Mouse (Mus musculus) neural tube, embryonic 13.5 days (tissue): ENCODE data around the gene Tiam2. TPM values are rescaled to one million over a fixed set of nuclear protein-coding genes. Genes with fewer than 3 reads are reported as not detected.

Experiments
- ATAC-seq: fragments of 200-750 bp; cut with Nextera tagmentation; 2 replicates; pipeline ENCODE4 v1.8.0; 2017; ENCODE audit warnings: low read depth, mild to moderate bottlenecking, moderate TSS enrichment, moderate library complexity
- H3K27ac ChIP-seq: fragments of 300-500 bp; sonication (generic); replicated peaks from 2 replicates; pipeline ENCODE4 v1.5.1; 2015; ENCODE audit warnings: moderate library complexity, mild to moderate bottlenecking, inconsistent platforms
- H3K27me3 ChIP-seq: fragments of 300-500 bp; sonication (generic); 2 replicates; pipeline ENCODE4 v1.6.1; 2015; ENCODE audit warnings: mild to moderate bottlenecking, inconsistent platforms
- H3K36me3 ChIP-seq: fragments of 300-500 bp; sonication (generic); 2 replicates; pipeline ENCODE4 v1.6.1; 2015; ENCODE audit warnings: mild to moderate bottlenecking, inconsistent platforms
- H3K4me1 ChIP-seq: fragments of 300-500 bp; sonication (generic); replicated peaks from 2 replicates; pipeline ENCODE4 v1.6.1; 2015; ENCODE audit warnings: inconsistent platforms
- H3K4me2 ChIP-seq: fragments of 300-500 bp; sonication (generic); 2 replicates; pipeline ENCODE4 v1.6.1; 2015; ENCODE audit warnings: inconsistent platforms, mild to moderate bottlenecking, moderate library complexity
- H3K4me3 ChIP-seq: fragments of 300-500 bp; sonication (generic); 2 replicates; pipeline ENCODE4 v1.5.1; 2015; ENCODE audit warnings: mild to moderate bottlenecking, inconsistent platforms
- H3K9ac ChIP-seq: fragments of 300-500 bp; sonication (generic); 2 replicates; pipeline ENCODE4 v1.6.1; 2015; ENCODE audit warnings: moderate library complexity, mild to moderate bottlenecking, inconsistent platforms
- H3K9me3 ChIP-seq: fragments of 300-500 bp; sonication (generic); 2 replicates; pipeline ENCODE4 v1.6.1; 2016; ENCODE audit warnings: inconsistent platforms
- WGBS: fragments of 180-500 bp; shearing (Covaris S2); methylation state at CpG from one replicate; pipeline ENCODE4 v1.1.7; 2015; 5-methylcytosine and 5-hydroxymethylcytosine counted together
- polyA plus RNA-seq: library from polyadenylated mRNA; unstranded; fragments of >200 nt; fragmentation: Nextera tagmentation; extraction: Ambion mirVana; gene quantifications from 2 replicates; pipeline ENCODE4 v1.2.1, GENCODE M21; 2015

Gene Tiam2
- polyA plus RNA-seq, 1 experiment from 2014 or later: 9.2 TPM

- H3K27me3 ChIP-seq: no peaks in the 10 kb centered on the region
- H3K4me2 ChIP-seq: no peak overlapping the region
- no peaks in the 10 kb centered on the region for H3K9me3 ChIP-seq
- H3K36me3 ChIP-seq: no peaks in the 10 kb centered on the region
- H3K27ac ChIP-seq: no peak overlapping the region
- no peak overlapping the region for H3K9ac ChIP-seq
- no peaks in the 10 kb centered on the region for H3K4me1 ChIP-seq
- ATAC-seq: no peak
- WGBS: 76% methylated on average over 2 of the region's 2 CpGs
- H3K4me3 ChIP-seq: no peak overlapping the region
These were observed 169.2 kb downstream of the Tiam2 start for GRCm38 (mm10) chr17:3495576-3495975.

GRCm38 (mm10) chr17:3496080-3496479 is 169.7 kb downstream of the Tiam2 start:
- no peaks in the 10 kb centered on the region for H3K36me3 ChIP-seq
- H3K9me3 ChIP-seq: no peaks in the 10 kb centered on the region
- H3K4me1 ChIP-seq: no peaks in the 10 kb centered on the region
- H3K27me3 ChIP-seq: no peaks in the 10 kb centered on the region
- no peak for ATAC-seq
- H3K4me3 ChIP-seq: no peak overlapping the region
- 91% methylated on average over 3 of the region's 3 CpGs for WGBS
- H3K27ac ChIP-seq: no peak overlapping the region
- H3K9ac ChIP-seq: no peak overlapping the region
- H3K4me2 ChIP-seq: no peak overlapping the region

- peaks cover 6% of the 10 kb centered on the region; the same call in 1 of the 2 replicates for H3K36me3 ChIP-seq
- H3K9ac ChIP-seq: no peak overlapping the region
- no peaks in the 10 kb centered on the region for H3K4me1 ChIP-seq
- no peaks in the 10 kb centered on the region for H3K9me3 ChIP-seq
- ATAC-seq: no peak
- WGBS: 29% methylated on average over 3 of the region's 3 CpGs
- H3K4me2 ChIP-seq: no peak overlapping the region
- H3K27me3 ChIP-seq: no peaks in the 10 kb centered on the region
- no peak overlapping the region for H3K4me3 ChIP-seq
- no peak overlapping the region for H3K27ac ChIP-seq
These were observed 171.7 kb downstream of the Tiam2 start for GRCm38 (mm10) chr17:3498086-3498485.

- no peak for ATAC-seq
These were observed 172.2 kb downstream of the Tiam2 start for GRCm38 (mm10) chr17:3498580-3498979.

GRCm38 (mm10) chr17:3499468-3499867 is 173.1 kb downstream of the Tiam2 start:
- 93% methylated on average over 8 of the region's 8 CpGs for WGBS
- H3K4me2 ChIP-seq: no peak overlapping the region
- H3K36me3 ChIP-seq: peaks cover 7% of the 10 kb centered on the region; the same call in 1 of the 2 replicates
- H3K9ac ChIP-seq: no peak overlapping the region
- H3K4me1 ChIP-seq: no peaks in the 10 kb centered on the region
- H3K27me3 ChIP-seq: no peaks in the 10 kb centered on the region
- H3K9me3 ChIP-seq: no peaks in the 10 kb centered on the region
- no peak for ATAC-seq
- H3K27ac ChIP-seq: no peak overlapping the region
- no peak overlapping the region for H3K4me3 ChIP-seq

More at GRCm38 (mm10) chr17:3498580-3498979, 172.2 kb downstream of the Tiam2 start:
- Histone ChIP-seq H3K27ac (no peak overlapping the region), H3K27me3 (no peaks in the 10 kb centered on the region), H3K36me3 (peaks cover 7% of the 10 kb centered on the region; the same call in 1 of the 2 replicates), H3K4me3 (no peak overlapping the region), H3K9me3 (no peaks in the 10 kb centered on the region), H3K9ac (no peak overlapping the region), H3K4me2 (no peak overlapping the region), H3K4me1 (no peaks in the 10 kb centered on the region)
- WGBS: 93% methylated on average over 3 of the region's 3 CpGs

GRCm38 (mm10) chr17:3500076-3500475 is 173.7 kb downstream of the Tiam2 start:
- Histone ChIP-seq H3K4me1 (no peaks in the 10 kb centered on the region), H3K27me3 (no peaks in the 10 kb centered on the region), H3K4me3 (no peak overlapping the region), H3K9me3 (no peaks in the 10 kb centered on the region), H3K9ac (no peak overlapping the region), H3K27ac (no peak overlapping the region), H3K36me3 (peaks cover 7% of the 10 kb centered on the region; the same call in 1 of the 2 replicates), H3K4me2 (no peak overlapping the region)
- ATAC-seq: no peak
- 95% methylated on average over 6 of the region's 6 CpGs for WGBS

- H3K27me3 ChIP-seq: no peaks in the 10 kb centered on the region
- peaks cover 7% of the 10 kb centered on the region; the same call in 1 of the 2 replicates for H3K36me3 ChIP-seq
These were observed 174.6 kb downstream of the Tiam2 start for GRCm38 (mm10) chr17:3500936-3501335.

GRCm38 (mm10) chr17:3505711-3506110 is 179.3 kb downstream of the Tiam2 start:
- Histone ChIP-seq H3K9ac (no peak overlapping the region), H3K9me3 (no peaks in the 10 kb centered on the region), H3K36me3 (peaks cover 7% of the 10 kb centered on the region; the same call in 1 of the 2 replicates), H3K27ac (no peak overlapping the region), H3K4me1 (no peaks in the 10 kb centered on the region), H3K4me2 (no peak overlapping the region), H3K4me3 (no peak overlapping the region), H3K27me3 (no peaks in the 10 kb centered on the region)
- ATAC-seq: no peak
- WGBS: 76% methylated on average over 1 of the region's 1 CpGs

More at GRCm38 (mm10) chr17:3500936-3501335, 174.6 kb downstream of the Tiam2 start:
- no peak overlapping the region for H3K4me2 ChIP-seq
- H3K9me3 ChIP-seq: no peaks in the 10 kb centered on the region
- WGBS: 94% methylated on average over 4 of the region's 4 CpGs
- no peaks in the 10 kb centered on the region for H3K4me1 ChIP-seq
- ATAC-seq: no peak
- H3K4me3 ChIP-seq: no peak overlapping the region
- no peak overlapping the region for H3K9ac ChIP-seq
- H3K27ac ChIP-seq: no peak overlapping the region

GRCm38 (mm10) chr17:3506508-3506907 is 180.1 kb downstream of the Tiam2 start:
- Histone ChIP-seq H3K4me2 (no peak overlapping the region), H3K9me3 (no peaks in the 10 kb centered on the region), H3K4me3 (no peak overlapping the region), H3K27ac (no peak overlapping the region), H3K9ac (no peak overlapping the region), H3K27me3 (no peaks in the 10 kb centered on the region), H3K4me1 (no peaks in the 10 kb centered on the region), H3K36me3 (peaks cover 7% of the 10 kb centered on the region; the same call in 1 of the 2 replicates)
- WGBS: 94% methylated on average over 8 of the region's 8 CpGs
- no peak for ATAC-seq

- no peak overlapping the region for H3K27ac ChIP-seq
- no peak overlapping the region for H3K4me2 ChIP-seq
- no peak overlapping the region for H3K9ac ChIP-seq
- H3K4me1 ChIP-seq: no peaks in the 10 kb centered on the region
- peaks cover 1% of the 10 kb centered on the region; the same call in 1 of the 2 replicates for H3K36me3 ChIP-seq
- H3K9me3 ChIP-seq: no peaks in the 10 kb centered on the region
- H3K4me3 ChIP-seq: no peak overlapping the region
- peak; percentile 59; the same call in 1 of the 2 replicates for ATAC-seq
- WGBS: 19% methylated on average over 1 of the region's 1 CpGs
- no peaks in the 10 kb centered on the region for H3K27me3 ChIP-seq
These were observed 183.5 kb downstream of the Tiam2 start for GRCm38 (mm10) chr17:3509841-3510240.

- Histone ChIP-seq H3K4me1 (no peaks in the 10 kb centered on the region), H3K27ac (no peak overlapping the region), H3K4me3 (no peak overlapping the region), H3K4me2 (no peak overlapping the region), H3K9me3 (no peaks in the 10 kb centered on the region), H3K27me3 (no peaks in the 10 kb centered on the region), H3K9ac (no peak overlapping the region), H3K36me3 (peaks cover 15% of the 10 kb centered on the region)
- ATAC-seq: no peak
- WGBS: 86% methylated on average over 5 of the region's 5 CpGs
These were observed 187.9 kb downstream of the Tiam2 start for GRCm38 (mm10) chr17:3514316-3514715.

- H3K4me2 ChIP-seq: no peak overlapping the region
- H3K27me3 ChIP-seq: no peaks in the 10 kb centered on the region
- H3K36me3 ChIP-seq: peaks cover 18% of the 10 kb centered on the region
- H3K27ac ChIP-seq: no peak overlapping the region
- no peak for ATAC-seq
- WGBS: 91% methylated on average over 8 of the region's 8 CpGs
- no peaks in the 10 kb centered on the region for H3K4me1 ChIP-seq
- H3K4me3 ChIP-seq: no peak overlapping the region
- no peak overlapping the region for H3K9ac ChIP-seq
- H3K9me3 ChIP-seq: no peaks in the 10 kb centered on the region
These were observed 189.5 kb downstream of the Tiam2 start for GRCm38 (mm10) chr17:3515851-3516250.

- Histone ChIP-seq H3K4me2 (no peak overlapping the region), H3K27ac (no peak overlapping the region), H3K9me3 (no peaks in the 10 kb centered on the region), H3K27me3 (no peaks in the 10 kb centered on the region), H3K36me3 (peaks cover 21% of the 10 kb centered on the region), H3K4me1 (no peaks in the 10 kb centered on the region), H3K4me3 (no peak overlapping the region), H3K9ac (no peak overlapping the region)
- WGBS: 21% methylated on average over 9 of the region's 9 CpGs
- no peak for ATAC-seq
These were observed 190.0 kb downstream of the Tiam2 start for GRCm38 (mm10) chr17:3516406-3516805.
